ENCODE assay signal across 27 mouse cellular contexts in the genomic region with DNA sequence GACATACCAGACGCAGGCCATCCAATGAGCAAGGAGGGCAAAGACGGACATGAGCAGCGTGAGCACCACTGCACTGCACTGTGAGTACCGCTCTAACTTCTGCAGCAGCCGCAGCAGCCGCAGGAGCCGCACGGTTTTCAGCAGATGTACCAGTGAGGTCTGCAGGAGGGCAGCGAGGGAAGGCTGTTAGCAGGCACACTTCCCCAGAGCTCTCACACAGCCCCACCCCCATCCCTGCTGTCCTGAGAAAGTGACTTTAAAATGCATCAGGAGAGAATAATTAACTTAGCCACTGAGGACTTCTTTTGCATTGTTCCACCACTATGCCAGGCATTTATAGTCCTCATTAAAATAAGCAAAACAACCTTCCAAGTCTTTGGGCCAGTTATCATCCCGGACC. TPM values are rescaled to one million over a fixed set of nuclear protein-coding genes. Genes with fewer than 3 reads are reported as not detected.
DNase-seq lines count a peak whose midpoint lies in the region; ATAC-seq lines count a peak whose summit lies in the region.
"Had no signal": no experiment of that assay in that cellular context is flagged by ENCODE, and none has a peak within 500 bp of the region (broad histone marks: within the 10 kb centered on the region; RNA-seq: fewer than 3 reads in every experiment).

No protein-coding gene starts in this region.

- H3K27ac ChIP-seq in limb, embryonic 13.5 days: no peak overlapping the region
- no peak overlapping the region for H3K27ac ChIP-seq in limb, embryonic 10.5 days
- H3K27ac ChIP-seq: embryonic facial prominence, embryonic 15.5 days; forebrain, embryonic 10.5 days; heart, embryonic 13.5 days; hindbrain, embryonic 12.5 days had no signal

- H3K4me3 ChIP-seq in limb, embryonic 13.5 days: no peak overlapping the region
- H3K4me3 ChIP-seq in limb, embryonic 10.5 days: no peak overlapping the region
- H3K4me3 ChIP-seq: embryonic facial prominence, embryonic 15.5 days; erythroblast, embryonic 14.5 days; forebrain, embryonic 10.5 days; heart, embryonic 13.5 days; hindbrain, embryonic 12.5 days had no signal

- peak overlapping the region; percentile 25; the same call in 1 of the 2 replicates for H3K9ac ChIP-seq in limb, embryonic 13.5 days
- H3K9ac ChIP-seq: embryonic facial prominence, embryonic 15.5 days; heart, embryonic 13.5 days; hindbrain, embryonic 12.5 days had no signal

- no peak overlapping the region for H3K4me2 ChIP-seq in limb, embryonic 13.5 days (replicated peaks)
- H3K4me2 ChIP-seq: embryonic facial prominence, embryonic 15.5 days; heart, embryonic 13.5 days; hindbrain, embryonic 12.5 days had no signal

- no peaks in the 10 kb centered on the region for H3K4me1 ChIP-seq in limb, embryonic 13.5 days
- peaks cover 4% of the 10 kb centered on the region; the same call in 1 of the 2 replicates for H3K4me1 ChIP-seq in limb, embryonic 10.5 days
- H3K4me1 ChIP-seq: embryonic facial prominence, embryonic 15.5 days; heart, embryonic 13.5 days; hindbrain, embryonic 12.5 days had no signal

- no peaks in the 10 kb centered on the region for H3K9me3 ChIP-seq in limb, embryonic 13.5 days
- no peaks in the 10 kb centered on the region for H3K9me3 ChIP-seq in limb, embryonic 10.5 days (replicated peaks)
- H3K9me3 ChIP-seq: embryonic facial prominence, embryonic 15.5 days; forebrain, embryonic 10.5 days; G1E; heart, embryonic 13.5 days; hindbrain, embryonic 12.5 days had no signal

- H3K27me3 ChIP-seq in limb, embryonic 13.5 days: peaks cover 72% of the 10 kb centered on the region
- H3K27me3 ChIP-seq in limb, embryonic 10.5 days (ENCODE audit: low read depth, poor library complexity, severe bottlenecking): peaks cover 60% of the 10 kb centered on the region

- DNase-seq in embryo, embryonic 11 days: peak; percentile 6
- no peak for DNase-seq in embryo, embryonic 10.5 days (ENCODE audit: low spot score)
- peak; percentile 33 for DNase-seq in kidney, postnatal 14 days
- DNase-seq in kidney, adult 11 months: no peak
- no peak for DNase-seq in limb, embryonic 10.5 days (ENCODE audit: low spot score)
- DNase-seq in brain, adult 2 months (ENCODE audit: low read depth, low spot score): peak; percentile 54
- DNase-seq: adrenal gland, adult 8-10 months; adrenal gland, postnatal 36 days; B cell, adult 2 months; cerebellum, adult 11 months; cerebellum, adult 8-10 months; cerebellum, postnatal 14 days; gastrocnemius, postnatal 36 days; heart, adult 11 months; heart, postnatal 36 days had no signal

- no peak for ATAC-seq in limb, embryonic 13.5 days (ENCODE audit: low FRiP score, low read depth)
- ATAC-seq: CD4-positive, CD25-positive, alpha-beta regulatory T cell, adult 4 months; forebrain, embryonic 14.5 days had no signal

- WGBS in limb, embryonic 13.5 days: 34% methylated on average over 10 of the region's 10 CpGs
- 30% methylated on average over 10 of the region's 10 CpGs for WGBS in limb, embryonic 10.5 days

- H3K36me3 ChIP-seq in limb, embryonic 13.5 days: no peaks in the 10 kb centered on the region
- H3K36me3 ChIP-seq in limb, embryonic 10.5 days: no peaks in the 10 kb centered on the region
- H3K36me3 ChIP-seq: embryonic facial prominence, embryonic 15.5 days; forebrain, embryonic 10.5 days; heart, embryonic 13.5 days had no signal

RNA-seq across cellular contexts. Expression of a gene that starts 7.4 kb away (rescaled TPM):
- polyA plus RNA-seq in limb, embryonic 13.5 days (2015; fragmentation: Nextera tagmentation; extraction: Ambion mirVana): not detected in 2 replicates
- not detected in 2 replicates for polyA plus RNA-seq in limb, embryonic 10.5 days (2016; fragmentation: Nextera tagmentation; extraction: Ambion mirVana)
- polyA plus RNA-seq: CD4-positive, CD25-positive, alpha-beta regulatory T cell, adult 4 months; erythroblast, embryonic 14.5 days; G1E; heart, embryonic 13.5 days; heart, postnatal 0 days had no signal

RNA-seq across cellular contexts. Expression of a gene that starts 10.4 kb away (rescaled TPM):
- not detected in 2 replicates for polyA plus RNA-seq in limb, embryonic 13.5 days (2015; fragmentation: Nextera tagmentation; extraction: Ambion mirVana)
- polyA plus RNA-seq in limb, embryonic 10.5 days (2016; fragmentation: Nextera tagmentation; extraction: Ambion mirVana): not detected in 2 replicates
- polyA plus RNA-seq: CD4-positive, CD25-positive, alpha-beta regulatory T cell, adult 4 months; embryonic facial prominence, embryonic 11.5 days; embryonic facial prominence, embryonic 15.5 days; erythroblast, embryonic 14.5 days; forebrain, embryonic 10.5 days; G1E; heart, embryonic 13.5 days; heart, postnatal 0 days; hindbrain, embryonic 12.5 days had no signal

RNA-seq across cellular contexts. Expression of a gene that starts 14.3 kb away (rescaled TPM):
- polyA plus RNA-seq in limb, embryonic 13.5 days (2015; fragmentation: Nextera tagmentation; extraction: Ambion mirVana): 23.2 and 24.5 TPM in 2 replicates
- polyA plus RNA-seq in limb, embryonic 10.5 days (2016; fragmentation: Nextera tagmentation; extraction: Ambion mirVana): 13.1 and 16.8 TPM in 2 replicates

RNA-seq across cellular contexts. Expression of a gene that starts 18.5 kb away (rescaled TPM):
- 6.6 and 8.0 TPM in 2 replicates for polyA plus RNA-seq in limb, embryonic 13.5 days (2015; fragmentation: Nextera tagmentation; extraction: Ambion mirVana)
- 3.5 and 4.3 TPM in 2 replicates for polyA plus RNA-seq in limb, embryonic 10.5 days (2016; fragmentation: Nextera tagmentation; extraction: Ambion mirVana)

RNA-seq across cellular contexts. Expression of a gene that starts 38.6 kb away (rescaled TPM):
- polyA plus RNA-seq in limb, embryonic 13.5 days (2015; fragmentation: Nextera tagmentation; extraction: Ambion mirVana): 0.46 TPM in 1 of 2 replicates, not detected in the other
- 0.31 and 0.56 TPM in 2 replicates for polyA plus RNA-seq in limb, embryonic 10.5 days (2016; fragmentation: Nextera tagmentation; extraction: Ambion mirVana)
- polyA plus RNA-seq: brain, embryonic 14.5 days; embryonic facial prominence, embryonic 11.5 days; embryonic facial prominence, embryonic 15.5 days; erythroblast, embryonic 14.5 days; forebrain, embryonic 14.5 days; heart, postnatal 0 days had no signal

Comparison
In these comparisons a context has a peak if more than half of its experiments do, and no peak if none do; other contexts are left out.
1. DNase-seq: peak in embryo, embryonic 11 days (single experiment), kidney, postnatal 14 days (single experiment) and brain, adult 2 months (single experiment); none in embryo, embryonic 10.5 days (single experiment), kidney, adult 11 months (single experiment) and limb, embryonic 10.5 days (single experiment).